ENCODE assay signal across 11 mouse cellular contexts in genomic region chr2:77177472-77177871, GRCm38 (mm10). TPM values are rescaled to one million over a fixed set of nuclear protein-coding genes. Genes with fewer than 3 reads are reported as not detected.
DNase-seq lines count a peak whose midpoint lies in the region; ATAC-seq and TF ChIP-seq lines count a peak whose summit lies in the region.
"Had no signal": no experiment of that assay in that cellular context is flagged by ENCODE, and none has a peak within 500 bp of the region (broad histone marks: within the 10 kb centered on the region; RNA-seq: fewer than 3 reads in every experiment).

No protein-coding gene starts in this region.

- intact Hi-C loops in heart, postnatal 14 days (cut with DNase I): no loop called here

- no peak for DNase-seq in heart, postnatal 14 days
- no peak for DNase-seq in testis, postnatal 14 days (ENCODE audit: low spot score)
- DNase-seq in cerebellum, adult 2 months: no peak
- DNase-seq: gastrocnemius, adult 2 months; lung, adult 2 months had no signal

- peak overlapping the region; percentile 3; the same call in 1 of the 2 replicates for H3K4me2 ChIP-seq in heart, embryonic 11.5 days
- no peak overlapping the region for H3K4me2 ChIP-seq in neural tube, embryonic 13.5 days
- no peak overlapping the region for H3K4me2 ChIP-seq in neural tube, embryonic 15.5 days
- H3K4me2 ChIP-seq in liver, embryonic 12.5 days: peak overlapping the region; percentile 59

- H3K4me3 ChIP-seq in heart, embryonic 11.5 days (ENCODE audit: low read depth, low read length): no peak overlapping the region
- no peak overlapping the region for H3K4me3 ChIP-seq in neural tube, embryonic 13.5 days
- H3K4me3 ChIP-seq in neural tube, embryonic 15.5 days (replicated peaks): no peak overlapping the region
- H3K4me3 ChIP-seq in liver, embryonic 12.5 days: no peak overlapping the region
- no peak overlapping the region for H3K4me3 ChIP-seq in cerebellum, adult 2 months (replicated peaks; ENCODE audit: insufficient read depth, low read depth, low read length)
- H3K4me3 ChIP-seq: gastrocnemius, adult 2 months had no signal

- 40% methylated on average over 2 of the region's 2 CpGs for WGBS in heart, embryonic 11.5 days (ENCODE audit: insufficient replicate concordance)
- 53% methylated on average over 2 of the region's 2 CpGs for WGBS in neural tube, embryonic 13.5 days
- 54% methylated on average over 2 of the region's 2 CpGs for WGBS in neural tube, embryonic 15.5 days
- 19% methylated on average over 2 of the region's 2 CpGs for WGBS in liver, embryonic 12.5 days (ENCODE audit: insufficient replicate concordance)
- 77% methylated on average over 2 of the region's 2 CpGs for WGBS in cerebellum, adult 2 months

- H3K4me1 ChIP-seq in heart, embryonic 11.5 days (ENCODE audit: control insufficient read depth, insufficient read depth, low read length): peaks cover 36% of the 10 kb centered on the region
- peaks cover 23% of the 10 kb centered on the region for H3K4me1 ChIP-seq in neural tube, embryonic 13.5 days (replicated peaks)
- peaks cover 13% of the 10 kb centered on the region for H3K4me1 ChIP-seq in neural tube, embryonic 15.5 days
- H3K4me1 ChIP-seq in liver, embryonic 12.5 days: peaks cover 47% of the 10 kb centered on the region
- 0 out of 2 replicates have a peak, but pooled peaks cover 4% of the 10 kb centered on the region for H3K4me1 ChIP-seq in cerebellum, adult 2 months (ENCODE audit: control insufficient read depth, insufficient read depth, low read length)

- no peak overlapping the region; the same call in 1 of the 2 replicates for H3K9ac ChIP-seq in heart, embryonic 11.5 days (ENCODE audit: low read depth, low read length)
- no peak overlapping the region for H3K9ac ChIP-seq in neural tube, embryonic 13.5 days
- H3K9ac ChIP-seq in neural tube, embryonic 15.5 days (replicated peaks): no peak overlapping the region
- H3K9ac ChIP-seq in liver, embryonic 12.5 days: 0 out of 2 replicates have a peak overlapping the region, but pooled peaks have one; percentile 18

- H3K27ac ChIP-seq in heart, embryonic 11.5 days (ENCODE audit: low read depth, low read length): peak overlapping the region; percentile 88
- H3K27ac ChIP-seq in neural tube, embryonic 13.5 days (replicated peaks): peak overlapping the region; percentile 11; the same call in 1 of the 2 replicates
- no peak overlapping the region for H3K27ac ChIP-seq in neural tube, embryonic 15.5 days (replicated peaks)
- H3K27ac ChIP-seq in liver, embryonic 12.5 days: peak overlapping the region; percentile 82
- no peak overlapping the region for H3K27ac ChIP-seq in cerebellum, adult 2 months (ENCODE audit: insufficient read depth, low read length)
- H3K27ac ChIP-seq: gastrocnemius, adult 2 months had no signal

- TF ChIP-seq POLR2A in cerebellum, adult 2 months (IDR thresholded peaks at IDR 0.05; ENCODE audit: borderline replicate concordance, insufficient read depth, low read length): no peak

- H3K9me3 ChIP-seq in heart, embryonic 11.5 days (replicated peaks; ENCODE audit: control insufficient read depth, low read length): no peaks in the 10 kb centered on the region
- H3K9me3 ChIP-seq in neural tube, embryonic 13.5 days: no peaks in the 10 kb centered on the region
- no peaks in the 10 kb centered on the region for H3K9me3 ChIP-seq in neural tube, embryonic 15.5 days (replicated peaks)
- no peaks in the 10 kb centered on the region for H3K9me3 ChIP-seq in liver, embryonic 12.5 days (replicated peaks)

- TF ChIP-seq CTCF in cerebellum, adult 2 months (IDR thresholded peaks at IDR 0.05; ENCODE audit: borderline replicate concordance, insufficient read depth, low read depth, low read length): no peak

- H3K27me3 ChIP-seq in heart, embryonic 11.5 days (ENCODE audit: control insufficient read depth, insufficient read depth, low read length): no peaks in the 10 kb centered on the region
- no peaks in the 10 kb centered on the region for H3K27me3 ChIP-seq in neural tube, embryonic 13.5 days
- H3K27me3 ChIP-seq in neural tube, embryonic 15.5 days (replicated peaks): no peaks in the 10 kb centered on the region
- H3K27me3 ChIP-seq in liver, embryonic 12.5 days (replicated peaks): no peaks in the 10 kb centered on the region
- no peaks in the 10 kb centered on the region for H3K27me3 ChIP-seq in cerebellum, adult 2 months (ENCODE audit: control insufficient read depth, insufficient read depth, low read length)

- no peaks in the 10 kb centered on the region for H3K36me3 ChIP-seq in heart, embryonic 11.5 days (ENCODE audit: control insufficient read depth, insufficient read depth, low read length)
- no peaks in the 10 kb centered on the region for H3K36me3 ChIP-seq in neural tube, embryonic 13.5 days
- no peaks in the 10 kb centered on the region for H3K36me3 ChIP-seq in neural tube, embryonic 15.5 days
- no peaks in the 10 kb centered on the region for H3K36me3 ChIP-seq in liver, embryonic 12.5 days

- ATAC-seq in heart, embryonic 11.5 days (replicated peaks; ENCODE audit: insufficient number of reproducible peaks, low FRiP score, low TSS enrichment): peak; percentile 82
- peak; percentile 57; the same call in 1 of the 2 replicates for ATAC-seq in neural tube, embryonic 13.5 days (ENCODE audit: low read depth)
- no peak for ATAC-seq in neural tube, embryonic 15.5 days (ENCODE audit: low FRiP score)
- peak; percentile 92 for ATAC-seq in liver, embryonic 12.5 days
- no peak for ATAC-seq in frontal cortex, adult (ENCODE audit: low TSS enrichment)
- ATAC-seq: CD4-positive, CD25-positive, alpha-beta regulatory T cell, adult 4 months had no signal

RNA-seq across cellular contexts. Expression of gene Ccdc141, which starts 7.0 kb away (rescaled TPM):
- polyA plus RNA-seq in heart, embryonic 11.5 days (2014; fragmentation: Nextera tagmentation; extraction: Ambion mirVana): 163 and 234 TPM in 2 replicates
- 100 to 1,000 TPM; 213 to 231 TPM for total RNA-seq in heart, postnatal 14 days (2021)
- 8.8 and 9.1 TPM in 2 replicates for polyA plus RNA-seq in neural tube, embryonic 13.5 days (2015; fragmentation: Nextera tagmentation; extraction: Ambion mirVana)
- polyA plus RNA-seq in neural tube, embryonic 15.5 days (2015; fragmentation: Nextera tagmentation; extraction: Ambion mirVana): 7.1 and 9.6 TPM in 2 replicates
- polyA plus RNA-seq in liver, embryonic 12.5 days (2016; fragmentation: Nextera tagmentation; extraction: Ambion mirVana): 1.9 and 2.9 TPM in 2 replicates
- 9.4 and 9.7 TPM in 2 replicates for polyA plus RNA-seq in cerebellum, adult 2 months (2012; rRNA removed)

Comparison
In these comparisons a context has a peak if more than half of its experiments do, and no peak if none do; other contexts are left out.
1. ATAC-seq: peak in heart, embryonic 11.5 days (single experiment), neural tube, embryonic 13.5 days (single experiment) and liver, embryonic 12.5 days (single experiment); none in neural tube, embryonic 15.5 days (single experiment) and frontal cortex, adult (single experiment).
2. H3K27ac ChIP-seq: peak in heart, embryonic 11.5 days (single experiment), neural tube, embryonic 13.5 days (single experiment) and liver, embryonic 12.5 days (single experiment); none in neural tube, embryonic 15.5 days (single experiment) and cerebellum, adult 2 months (single experiment).
3. H3K4me2 ChIP-seq: peak in heart, embryonic 11.5 days (single experiment) and liver, embryonic 12.5 days (single experiment); none in neural tube, embryonic 13.5 days (single experiment) and neural tube, embryonic 15.5 days (single experiment).
4. RNA of gene Ccdc141, which starts 7.0 kb away (polyA plus RNA-seq): 163 to 234 TPM in heart, embryonic 11.5 days; 9.4 to 9.7 TPM in cerebellum, adult 2 months, 8.8 to 9.1 TPM in neural tube, embryonic 13.5 days, 7.1 to 9.6 TPM in neural tube, embryonic 15.5 days and 1.9 to 2.9 TPM in liver, embryonic 12.5 days; every median in the first group is over 10 times any median in the second.